Mouse (Mus musculus): ENCODE measurements around the gene Wdr48. TPM values are rescaled to one million over a fixed set of nuclear protein-coding genes. Genes with fewer than 3 reads are reported as not detected.

Wdr48 gene
- total RNA-seq (2021), result 10 to 100 TPM; 79.3 to 85.8 TPM
- long read RNA-seq, experiment 1, transcript Wdr48-201 (19 exons, 3,845 nt), result major isoform, 32 of 45 reads
- long read RNA-seq, experiment 1, partial matches to known transcripts, result 5 of 45 reads
- long read RNA-seq, experiment 1, other reads (novel, unspliced or antisense), result 8 of 45 reads
- long read RNA-seq, experiment 2, transcript Wdr48-201 (19 exons, 3,845 nt), result major isoform, 19 of 33 reads
- long read RNA-seq, experiment 2, partial matches to known transcripts, result 3 of 33 reads
- long read RNA-seq, experiment 2, other reads (novel, unspliced or antisense), result 11 of 33 reads

GRCm38 (mm10) chr9:119894339-119895009 is at the start of gene Wdr48:
Gene Wdr48 (plus strand): TSS chr9:119894878.
- intact Hi-C loops (cut with DNase I), result loop anchor here (10.0 kb wide), 2 partner anchors 430 to 570 kb away; partner anchors contain the start of gene Oxsr1
- peak within 1 kb of the TSS; percentile 66 for H3K4me3 ChIP-seq
- DNase-seq (ENCODE audit: extremely low spot score in 1 of 2, low spot score in 2 of 2), result peak; percentile 94 to 95
- no peak for TF ChIP-seq CTCF (IDR thresholded peaks at IDR 0.05)
- peak within 1 kb of the TSS; percentile 92 for H3K27ac ChIP-seq

GRCm38 (mm10) chr9:119847187-119847586 is 47.5 kb upstream of the Wdr48 start:
- intact Hi-C loops (cut with DNase I), result no loop called here
- no peak for DNase-seq (ENCODE audit: extremely low spot score in 1 of 2, low spot score in 2 of 2)
- Histone ChIP-seq H3K4me3 (no peak overlapping the region), H3K27ac (no peak overlapping the region)
- TF ChIP-seq CTCF (IDR thresholded peaks at IDR 0.05), result no peak

GRCm38 (mm10) chr9:119848671-119849070 is 46.0 kb upstream of the Wdr48 start:
- no peak for DNase-seq (ENCODE audit: extremely low spot score in 1 of 2, low spot score in 2 of 2)
- no peak overlapping the region for H3K4me3 ChIP-seq
- H3K27ac ChIP-seq, result no peak overlapping the region
- intact Hi-C loops (cut with DNase I), result no loop called here
- no peak for TF ChIP-seq CTCF (IDR thresholded peaks at IDR 0.05)

- intact Hi-C loops (cut with DNase I), result no loop called here
- H3K4me3 ChIP-seq, result no peak overlapping the region
- no peak overlapping the region for H3K27ac ChIP-seq
- no peak for DNase-seq (ENCODE audit: extremely low spot score in 1 of 2, low spot score in 2 of 2)
- TF ChIP-seq CTCF (IDR thresholded peaks at IDR 0.05), result no peak
These were observed 45.5 kb upstream of the Wdr48 start for GRCm38 (mm10) chr9:119849214-119849613.

- TF ChIP-seq CTCF (IDR thresholded peaks at IDR 0.05), result peak; percentile 41
- Histone ChIP-seq H3K27ac (no peak overlapping the region), H3K4me3 (no peak overlapping the region)
- no peak for DNase-seq (ENCODE audit: extremely low spot score in 1 of 2, low spot score in 2 of 2)
- intact Hi-C loops (cut with DNase I), result no loop called here
These were observed 42.2 kb upstream of the Wdr48 start for GRCm38 (mm10) chr9:119852347-119853030.

- TF ChIP-seq CTCF (IDR thresholded peaks at IDR 0.05), result no peak; the same call in none of the 2 replicates
- no peak for DNase-seq (ENCODE audit: extremely low spot score in 1 of 2, low spot score in 2 of 2)
- intact Hi-C loops (cut with DNase I), result no loop called here
- no peak overlapping the region for H3K4me3 ChIP-seq
- no peak overlapping the region for H3K27ac ChIP-seq
These were observed 41.4 kb upstream of the Wdr48 start for GRCm38 (mm10) chr9:119853071-119853846.

GRCm38 (mm10) chr9:119854170-119854569 is 40.5 kb upstream of the Wdr48 start:
- Histone ChIP-seq H3K27ac (no peak overlapping the region), H3K4me3 (no peak overlapping the region)
- TF ChIP-seq CTCF (IDR thresholded peaks at IDR 0.05), result no peak
- no peak for DNase-seq (ENCODE audit: extremely low spot score in 1 of 2, low spot score in 2 of 2)
- intact Hi-C loops (cut with DNase I), result no loop called here

- DNase-seq (ENCODE audit: extremely low spot score in 1 of 2, low spot score in 2 of 2), result no peak
- intact Hi-C loops (cut with DNase I), result loop anchor here (10.0 kb wide), 1 partner anchor 243 kb away; no protein-coding TSS in a partner anchor
- no peak for TF ChIP-seq CTCF (IDR thresholded peaks at IDR 0.05)
- H3K27ac ChIP-seq, result no peak overlapping the region
- H3K4me3 ChIP-seq, result no peak overlapping the region
These were observed 7.4 kb upstream of the Wdr48 start for GRCm38 (mm10) chr9:119887144-119887901.

- H3K4me3 ChIP-seq, result no peak overlapping the region
- no peak for DNase-seq (ENCODE audit: extremely low spot score in 1 of 2, low spot score in 2 of 2)
- intact Hi-C loops (cut with DNase I), result loop anchor here (10.0 kb wide), 1 partner anchor 244 kb away; no protein-coding TSS in a partner anchor
- H3K27ac ChIP-seq, result no peak overlapping the region
- TF ChIP-seq CTCF (IDR thresholded peaks at IDR 0.05), result no peak
These were observed 5.8 kb upstream of the Wdr48 start for GRCm38 (mm10) chr9:119888843-119889246.

- Histone ChIP-seq H3K27ac (no peak overlapping the region), H3K4me3 (no peak overlapping the region)
- DNase-seq (ENCODE audit: extremely low spot score in 1 of 2, low spot score in 2 of 2), result no peak
- TF ChIP-seq CTCF (IDR thresholded peaks at IDR 0.05), result no peak
- intact Hi-C loops (cut with DNase I), result loop anchor here (10.0 kb wide), 1 partner anchor 245 kb away; no protein-coding TSS in a partner anchor
These were observed 5.2 kb upstream of the Wdr48 start for GRCm38 (mm10) chr9:119889446-119889845.

Measured in left cerebral cortex, adult 2 months (tissue).